Mouse (Mus musculus) liver, postnatal 0 days (tissue): ENCODE data around the gene Cuedc1. TPM values are rescaled to one million over a fixed set of nuclear protein-coding genes. Genes with fewer than 3 reads are reported as not detected.
A peak's percentile ranks its signal among the peaks of the same experiment; 100 is the strongest.
"Not testable (repeated sequence)": the region's sequence is repeated elsewhere in the genome, so short reads cannot be mapped to it uniquely, and the experiment has no call there.

Experiments used
- ATAC-seq: fragments of 200-750 bp; cut with Nextera tagmentation; 2 replicates; pipeline ENCODE4 v1.8.0; 2017; ENCODE audit warnings: mild to moderate bottlenecking, moderate library complexity
- DNase-seq: peaks from one replicate; pipeline ENCODE4 v3.0.0-alpha.2; 2016
- H3K27ac ChIP-seq: fragments of 300-500 bp; sonication (generic); 2 replicates; pipeline ENCODE4 v1.5.1; 2014; ENCODE audit warnings: antibody characterized with exemption, moderate library complexity, mild to moderate bottlenecking, low read depth
- H3K27me3 ChIP-seq: fragments of 300-500 bp; sonication (generic); 2 replicates; pipeline ENCODE4 v1.6.1; 2014; ENCODE audit warnings: low read length, control low read depth, mixed read lengths; ENCODE audit not compliant: insufficient read depth
- H3K36me3 ChIP-seq: fragments of 300-500 bp; sonication (generic); replicated peaks from 2 replicates; pipeline ENCODE4 v1.6.1; 2014; ENCODE audit warnings: mild to moderate bottlenecking, control low read depth, low read length, moderate library complexity, mixed read lengths; ENCODE audit not compliant: insufficient read depth
- H3K4me1 ChIP-seq: fragments of 300-500 bp; sonication (generic); 2 replicates; pipeline ENCODE4 v1.6.1; 2014; ENCODE audit warnings: antibody characterized with exemption, mild to moderate bottlenecking, control low read depth; ENCODE audit not compliant: insufficient read depth
- H3K4me2 ChIP-seq: fragments of 300-500 bp; sonication (generic); 2 replicates; pipeline ENCODE4 v1.6.1; 2014; ENCODE audit warnings: low read depth, mild to moderate bottlenecking, low read length, moderate library complexity, mixed read lengths
- H3K4me3 ChIP-seq: fragments of 300-500 bp; sonication (generic); 2 replicates; pipeline ENCODE4 v1.5.1; 2014; ENCODE audit warnings: low read depth, low read length
- H3K9ac ChIP-seq: fragments of 300-500 bp; sonication (generic); replicated peaks from 2 replicates; pipeline ENCODE4 v1.6.1; 2014; ENCODE audit warnings: mild to moderate bottlenecking, moderate library complexity
- H3K9me3 ChIP-seq: fragments of 300-500 bp; sonication (generic); 2 replicates; pipeline ENCODE4 v1.6.1; 2016; ENCODE audit warnings: mild to moderate bottlenecking, control low read depth, low read length, mixed read lengths
- CTCF ChIP-seq: sonication (generic); IDR thresholded peaks from 2 replicates; pipeline ENCODE4 v1.5.1; 2016; ENCODE audit warnings: antibody characterized with exemption, low read depth
- EP300 ChIP-seq: IDR thresholded peaks from 2 replicates; pipeline ENCODE4 v1.6.1; 2016; ENCODE audit warnings: antibody characterized with exemption, low read depth, mild to moderate bottlenecking
- WGBS: fragments of 180-500 bp; shearing (Covaris S2); extraction: QIAGEN DNeasy Blood & Tissue Kit; methylation state at CpG from one replicate; pipeline ENCODE4 v1.1.7; 2014; ENCODE audit not compliant: insufficient replicate concordance; 5-methylcytosine and 5-hydroxymethylcytosine counted together
- polyA plus RNA-seq: library from polyadenylated mRNA; unstranded; fragments of >200 nt; fragmentation: Nextera tagmentation; extraction: Ambion mirVana; gene quantifications from 2 replicates; pipeline ENCODE4 v1.2.1, GENCODE M21; 2015

Gene Cuedc1
- polyA plus RNA-seq, 1 experiment from 2014 or later: 1.2 TPM

GRCm38 (mm10) chr11:88188635-88189034 lies 90.8 kb downstream of the Cuedc1 start:
- no peak for ATAC-seq
- no peak for DNase-seq
- 75% methylated on average over 7 of the region's 7 CpGs for WGBS
- no peak overlapping the region for H3K4me2 ChIP-seq
- no peak overlapping the region for H3K27ac ChIP-seq
- H3K9ac ChIP-seq: no peak overlapping the region
- TF ChIP-seq CTCF (no peak), EP300 (no peak)
- H3K4me3 ChIP-seq: no peak overlapping the region
- peaks cover 40% of the 10 kb centered on the region for H3K27me3 ChIP-seq
- H3K4me1 ChIP-seq: peaks cover 10% of the 10 kb centered on the region
- H3K9me3 ChIP-seq: no peaks in the 10 kb centered on the region
- no peaks in the 10 kb centered on the region for H3K36me3 ChIP-seq

DNA sequence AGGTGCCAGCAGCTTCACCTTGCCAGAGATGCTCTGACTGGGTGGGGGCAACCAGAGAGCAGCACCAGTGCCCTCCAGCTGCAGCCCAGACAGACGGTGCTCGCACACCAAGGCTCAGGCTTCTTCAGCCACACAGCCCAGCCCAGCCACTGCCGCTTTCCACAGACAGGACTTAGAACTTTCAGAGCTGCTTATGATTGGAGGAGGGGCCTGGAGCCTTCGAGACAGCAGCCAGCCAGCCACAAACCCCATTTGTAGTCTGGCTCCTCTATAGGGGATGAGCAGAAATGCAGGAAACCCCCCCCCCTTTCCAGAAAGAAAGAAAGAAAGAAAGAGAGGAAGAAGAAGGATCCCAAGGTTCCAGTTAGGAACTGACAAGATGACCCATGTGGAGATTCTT lies 94.7 kb downstream of the Cuedc1 start:
- TF ChIP-seq EP300 (no peak), CTCF (0 out of 2 replicates have a peak, but pooled peaks have one; percentile 8)
- no peak for ATAC-seq
- no peak overlapping the region for H3K27ac ChIP-seq
- WGBS: 10% methylated on average over 4 of the region's 4 CpGs
- peaks cover 17% of the 10 kb centered on the region for H3K4me1 ChIP-seq
- no peak for DNase-seq
- peaks cover 51% of the 10 kb centered on the region for H3K27me3 ChIP-seq
- H3K4me2 ChIP-seq: no peak overlapping the region
- H3K9ac ChIP-seq: no peak overlapping the region
- no peaks in the 10 kb centered on the region for H3K9me3 ChIP-seq
- no peaks in the 10 kb centered on the region for H3K36me3 ChIP-seq
- H3K4me3 ChIP-seq: no peak overlapping the region

GRCm38 (mm10) chr11:88193098-88193823 lies 95.4 kb downstream of the Cuedc1 start:
- peaks cover 17% of the 10 kb centered on the region for H3K4me1 ChIP-seq
- no peak overlapping the region for H3K27ac ChIP-seq
- ATAC-seq (peak; percentile 34; the same call in 1 of the 2 replicates), DNase-seq (no peak)
- H3K4me3 ChIP-seq: peak overlapping the region; percentile 29
- no peak for TF ChIP-seq EP300
- TF ChIP-seq CTCF: no peak
- H3K4me2 ChIP-seq: peak overlapping the region; percentile 62
- no peaks in the 10 kb centered on the region for H3K36me3 ChIP-seq
- peaks cover 51% of the 10 kb centered on the region for H3K27me3 ChIP-seq
- WGBS: 3% methylated on average over 34 of the region's 34 CpGs
- H3K9ac ChIP-seq: 0 out of 2 replicates have a peak overlapping the region, but pooled peaks have one; percentile 7
- no peaks in the 10 kb centered on the region for H3K9me3 ChIP-seq

DNA sequence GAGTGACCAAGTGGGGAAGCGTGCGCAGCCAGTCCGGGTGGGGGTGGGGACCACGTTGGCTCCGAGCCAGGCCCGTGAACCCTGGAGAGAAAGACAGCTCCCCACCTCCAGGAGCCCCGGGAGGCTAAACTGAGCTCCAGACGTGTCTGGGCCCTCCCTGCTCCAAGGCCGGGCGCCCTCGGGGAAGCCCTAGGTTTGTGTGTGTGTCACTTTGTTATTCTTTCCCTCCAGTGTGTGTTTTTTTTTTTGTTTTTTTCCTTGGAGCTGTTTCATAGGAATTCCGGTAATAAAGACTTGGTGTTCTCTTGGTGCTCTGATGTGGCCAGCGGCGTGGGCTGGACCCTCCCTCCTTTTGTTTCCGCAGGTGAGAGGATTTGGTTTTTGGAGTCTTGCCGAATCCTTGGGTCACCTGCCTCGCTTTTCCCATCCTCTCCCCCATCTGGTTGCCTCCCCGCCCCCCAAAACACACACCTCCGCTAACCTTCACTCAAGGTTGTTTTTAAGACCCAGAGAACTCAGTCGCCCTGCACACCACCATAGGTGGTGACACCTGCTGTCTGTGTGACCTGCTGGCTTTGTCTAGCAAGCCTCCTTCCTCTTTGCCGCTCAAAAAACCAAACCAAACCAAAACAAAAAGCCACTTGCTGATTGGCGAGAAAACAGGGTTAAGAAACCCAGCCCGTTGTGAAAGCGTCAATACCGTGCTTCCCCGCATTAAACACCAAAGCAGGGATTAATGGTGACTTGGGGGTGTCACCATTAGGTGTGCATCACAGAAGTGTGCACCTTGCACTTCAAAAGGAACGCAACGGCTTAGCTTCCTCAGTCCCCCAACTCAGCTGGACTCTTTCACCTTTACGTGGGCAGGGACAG lies 96.2 kb downstream of the Cuedc1 start:
- TF ChIP-seq EP300 (no peak), CTCF (no peak)
- DNase-seq (peak; percentile 52), ATAC-seq (no peak)
- Histone ChIP-seq H3K9ac (no peak overlapping the region), H3K4me2 (peak overlapping the region; percentile 62), H3K4me1 (peaks cover 17% of the 10 kb centered on the region), H3K9me3 (no peaks in the 10 kb centered on the region), H3K36me3 (no peaks in the 10 kb centered on the region), H3K27ac (no peak overlapping the region), H3K4me3 (peak overlapping the region; percentile 29), H3K27me3 (peaks cover 45% of the 10 kb centered on the region)
- WGBS: 4% methylated on average over 29 of the region's 29 CpGs

DNA sequence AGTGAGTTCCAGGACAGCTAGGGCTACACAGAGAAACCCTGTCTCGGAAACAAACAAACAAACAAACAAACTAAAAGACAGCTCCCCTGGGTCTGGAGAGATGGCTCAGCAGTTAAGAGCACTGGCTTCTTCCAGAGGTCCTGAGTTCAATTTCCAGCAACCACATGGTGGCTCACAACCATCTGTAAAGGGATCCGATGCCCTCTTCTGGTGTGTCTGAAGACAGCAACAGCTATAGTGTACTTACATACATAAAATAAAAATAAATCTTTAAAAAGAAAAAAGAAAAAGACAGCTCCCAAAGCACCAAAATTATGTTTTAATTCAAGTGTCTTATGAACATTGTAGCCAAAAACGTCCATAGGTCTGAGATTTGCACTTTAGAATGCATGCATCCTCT lies 97.8 kb downstream of the Cuedc1 start:
- H3K9ac ChIP-seq, H3K4me3 ChIP-seq, DNase-seq, H3K36me3 ChIP-seq, H3K27ac ChIP-seq, H3K4me2 ChIP-seq, ATAC-seq, H3K9me3 ChIP-seq: not testable (repeated sequence)
- Histone ChIP-seq H3K27me3 (peaks cover 41% of the 10 kb centered on the region), H3K4me1 (peaks cover 17% of the 10 kb centered on the region)
- WGBS: 72% methylated on average over 3 of the region's 3 CpGs

DNA sequence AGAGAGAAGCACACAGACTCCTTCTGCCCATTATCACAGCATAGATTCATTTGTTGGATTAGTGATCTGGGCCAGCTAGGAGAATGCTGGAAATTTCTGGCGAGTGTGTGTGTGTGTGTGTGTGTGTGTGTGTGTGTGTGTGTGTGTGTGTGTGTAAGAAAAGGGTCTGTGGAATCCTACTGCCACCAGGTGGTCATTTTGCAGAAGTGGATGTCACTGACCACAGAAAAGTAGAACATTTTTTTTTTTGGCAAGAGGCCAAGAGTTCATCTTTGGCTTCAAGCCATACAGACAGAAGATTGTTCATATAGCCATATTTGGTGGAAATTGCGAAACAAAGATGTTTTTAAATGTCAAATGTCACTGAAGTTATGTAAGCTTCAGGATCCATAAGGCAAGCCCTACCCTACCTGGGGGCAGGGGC lies 99.3 kb downstream of the Cuedc1 start:
- Histone ChIP-seq H3K36me3 (no peaks in the 10 kb centered on the region), H3K4me2 (no peak overlapping the region), H3K27ac (no peak overlapping the region), H3K27me3 (peaks cover 30% of the 10 kb centered on the region), H3K4me1 (peaks cover 23% of the 10 kb centered on the region), H3K9ac (no peak overlapping the region), H3K4me3 (no peak overlapping the region), H3K9me3 (no peaks in the 10 kb centered on the region)
- WGBS: 5% methylated on average over 2 of the region's 2 CpGs
- DNase-seq (peak; percentile 63), ATAC-seq (peak; percentile 57)
- TF ChIP-seq EP300: no peak
- peak; percentile 80 for TF ChIP-seq CTCF
